Mouse (Mus musculus): ENCODE measurements around the gene Fcrlb. TPM values are rescaled to one million over a fixed set of nuclear protein-coding genes. Genes with fewer than 3 reads are reported as not detected.

Gene Fcrlb
- polyA plus RNA-seq, 1 experiment from 2014 or later = 0.71 TPM

DNA sequence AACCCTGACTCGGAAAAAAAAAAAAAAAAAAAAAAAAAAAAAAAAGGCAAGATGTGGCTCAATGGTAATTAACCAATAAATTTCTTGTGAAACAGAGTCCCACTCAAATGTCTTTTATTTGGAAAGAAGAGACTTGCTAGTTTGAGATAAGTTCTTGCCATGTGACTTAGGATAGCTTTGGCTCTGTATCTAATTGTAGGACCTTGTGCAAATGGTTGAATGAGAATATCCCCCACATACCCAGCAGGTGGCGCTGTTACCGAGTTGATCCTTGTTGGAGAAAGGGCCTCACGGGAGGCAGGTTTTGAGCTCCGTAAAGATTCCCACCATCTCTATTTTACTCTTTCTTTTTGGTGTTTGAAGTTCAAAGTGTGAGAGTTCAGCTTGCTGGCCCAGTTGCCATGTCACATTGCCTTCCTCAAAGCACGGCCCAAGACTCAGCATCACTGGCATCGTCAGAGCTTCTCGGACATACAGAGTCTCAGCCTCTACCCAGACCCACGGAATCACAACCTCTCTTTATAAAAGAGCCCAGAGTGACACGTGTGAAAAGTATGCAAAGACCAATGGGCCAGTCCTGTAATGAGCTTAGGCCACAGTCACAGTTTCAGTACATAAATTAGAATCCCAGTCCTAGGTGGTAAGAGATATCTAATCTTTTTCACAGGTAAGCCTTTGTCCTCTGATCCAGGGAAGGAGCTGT, 11.1 kb downstream of the Fcrlb start:
- Histone ChIP-seq H3K27ac (replicated peaks; ENCODE audit: low read depth, low read length) (no peak overlapping the region), H3K9ac (replicated peaks; ENCODE audit: low read length) (no peak overlapping the region), H3K4me1 (ENCODE audit: control insufficient read depth, insufficient read depth, low read length) (no peaks in the 10 kb centered on the region), H3K4me3 (replicated peaks; ENCODE audit: low read depth, low read length) (peak overlapping the region; percentile 17; the same call in 1 of the 2 replicates), H3K36me3 (ENCODE audit: control insufficient read depth, insufficient read depth, low read length) (no peaks in the 10 kb centered on the region), H3K4me2 (ENCODE audit: low read length) (peak overlapping the region; percentile 32; the same call in 1 of the 2 replicates), H3K27me3 (ENCODE audit: control insufficient read depth, insufficient read depth, low read length) (peaks cover 6% of the 10 kb centered on the region; the same call in 1 of the 2 replicates), H3K9me3 (ENCODE audit: control insufficient read depth, low read length) (no peaks in the 10 kb centered on the region)
- ATAC-seq (ENCODE audit: low FRiP score, low TSS enrichment) = peak; percentile 34; the same call in 1 of the 2 replicates
- peak; percentile 91 for DNase-seq
- 29% methylated on average over 10 of the region's 10 CpGs for WGBS

DNA sequence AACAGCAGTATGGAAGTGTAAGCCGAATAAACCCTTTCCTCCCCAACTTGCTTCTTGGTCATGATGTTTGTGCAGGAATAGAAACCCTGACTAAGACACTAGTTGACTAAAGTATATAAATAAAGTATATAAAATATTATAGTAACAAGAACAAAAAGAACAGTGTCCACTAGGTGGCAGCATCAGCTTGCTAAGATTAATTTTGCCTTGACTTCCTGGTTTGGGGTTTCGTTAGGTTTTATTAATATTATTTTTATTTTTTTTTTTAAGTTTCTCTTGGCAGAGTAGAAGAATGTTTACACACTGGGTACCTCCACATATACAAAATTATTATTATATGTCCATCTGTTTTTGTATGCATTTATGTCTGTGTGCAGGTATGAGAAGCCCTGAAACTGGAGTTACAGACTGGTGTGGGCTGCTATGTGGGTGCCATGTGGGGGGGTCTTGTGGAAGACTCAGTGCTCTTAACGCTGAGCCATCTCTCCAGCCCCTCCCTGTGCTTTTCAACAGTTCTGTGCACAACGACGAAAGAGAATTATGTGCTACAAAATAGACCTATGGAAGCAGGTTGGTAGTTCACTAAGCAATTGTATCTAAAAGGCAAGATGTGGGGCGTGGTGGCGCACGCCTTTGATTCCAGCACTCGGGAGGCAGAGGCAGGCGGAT, 11.8 kb downstream of the Fcrlb start:
- H3K9me3 ChIP-seq (ENCODE audit: control insufficient read depth, low read length) = no peaks in the 10 kb centered on the region
- WGBS = 37% methylated on average over 10 of the region's 10 CpGs
- no peak overlapping the region for H3K4me3 ChIP-seq (replicated peaks; ENCODE audit: low read depth, low read length)
- no peak overlapping the region for H3K9ac ChIP-seq (replicated peaks; ENCODE audit: low read length)
- no peaks in the 10 kb centered on the region for H3K36me3 ChIP-seq (ENCODE audit: control insufficient read depth, insufficient read depth, low read length)
- H3K27me3 ChIP-seq (ENCODE audit: control insufficient read depth, insufficient read depth, low read length) = peaks cover 1% of the 10 kb centered on the region; the same call in 1 of the 2 replicates
- no peak; the same call in 1 of the 2 replicates for ATAC-seq (ENCODE audit: low FRiP score, low TSS enrichment)
- H3K4me1 ChIP-seq (ENCODE audit: control insufficient read depth, insufficient read depth, low read length) = no peaks in the 10 kb centered on the region
- peak; percentile 88 for DNase-seq
- no peak overlapping the region for H3K4me2 ChIP-seq (ENCODE audit: low read length)
- no peak overlapping the region for H3K27ac ChIP-seq (replicated peaks; ENCODE audit: low read depth, low read length)

GRCm38 (mm10) chr1:170898413-170899075, 14.2 kb downstream of the Fcrlb start:
- no peaks in the 10 kb centered on the region for H3K36me3 ChIP-seq (ENCODE audit: control insufficient read depth, insufficient read depth, low read length)
- H3K9ac ChIP-seq (replicated peaks; ENCODE audit: low read length) = no peak overlapping the region
- H3K27ac ChIP-seq (replicated peaks; ENCODE audit: low read depth, low read length) = no peak overlapping the region
- ATAC-seq (ENCODE audit: low FRiP score, low TSS enrichment) (no peak), DNase-seq (no peak)
- H3K4me1 ChIP-seq (ENCODE audit: control insufficient read depth, insufficient read depth, low read length) = no peaks in the 10 kb centered on the region
- no peaks in the 10 kb centered on the region for H3K9me3 ChIP-seq (ENCODE audit: control insufficient read depth, low read length)
- WGBS = 82% methylated on average over 16 of the region's 16 CpGs
- H3K4me2 ChIP-seq (ENCODE audit: low read length) = no peak overlapping the region
- no peaks in the 10 kb centered on the region for H3K27me3 ChIP-seq (ENCODE audit: control insufficient read depth, insufficient read depth, low read length)
- H3K4me3 ChIP-seq (replicated peaks; ENCODE audit: low read depth, low read length) = no peak overlapping the region

DNA sequence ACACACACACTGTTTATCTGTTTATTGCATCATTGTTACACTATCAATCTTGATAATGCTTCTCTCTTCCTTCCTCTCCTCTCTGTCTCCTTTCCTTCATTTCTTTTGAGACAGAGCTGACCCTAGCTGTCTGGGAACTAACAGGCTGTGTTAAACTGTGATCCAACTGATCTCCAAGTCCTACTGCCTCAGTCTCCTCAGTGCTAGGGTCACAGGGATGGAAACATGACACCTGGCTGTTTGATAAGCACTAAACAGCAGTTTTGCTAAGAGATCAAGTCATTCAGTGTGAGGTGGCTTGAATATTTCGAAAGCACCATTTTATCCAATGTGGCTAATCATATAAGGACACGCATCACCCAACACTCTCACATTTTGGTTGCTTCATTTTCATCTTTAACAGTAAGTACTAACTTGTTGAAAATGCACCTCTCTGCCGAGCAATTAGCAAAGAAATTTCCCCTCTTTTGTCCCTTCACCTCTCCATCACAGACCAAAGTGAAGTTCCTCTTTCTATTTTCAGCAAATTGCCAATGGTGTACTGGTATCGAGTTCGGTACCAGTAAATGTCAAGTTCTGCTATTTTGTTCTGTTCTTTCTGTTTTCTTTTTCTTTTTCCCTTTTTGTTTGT, 16.0 kb downstream of the Fcrlb start:
- no peak for DNase-seq
- no peaks in the 10 kb centered on the region for H3K9me3 ChIP-seq (ENCODE audit: control insufficient read depth, low read length)
- H3K9ac ChIP-seq (replicated peaks; ENCODE audit: low read length) = no peak overlapping the region
- H3K36me3 ChIP-seq (ENCODE audit: control insufficient read depth, insufficient read depth, low read length) = no peaks in the 10 kb centered on the region
- H3K27ac ChIP-seq (replicated peaks; ENCODE audit: low read depth, low read length) = no peak overlapping the region
- no peak overlapping the region for H3K4me2 ChIP-seq (ENCODE audit: low read length)
- H3K4me1 ChIP-seq (ENCODE audit: control insufficient read depth, insufficient read depth, low read length) = no peaks in the 10 kb centered on the region
- ATAC-seq (ENCODE audit: low FRiP score, low TSS enrichment) = no peak
- H3K27me3 ChIP-seq (ENCODE audit: control insufficient read depth, insufficient read depth, low read length) = no peaks in the 10 kb centered on the region
- H3K4me3 ChIP-seq (replicated peaks; ENCODE audit: low read depth, low read length) = no peak overlapping the region
- WGBS = 89% methylated on average over 5 of the region's 5 CpGs

DNA sequence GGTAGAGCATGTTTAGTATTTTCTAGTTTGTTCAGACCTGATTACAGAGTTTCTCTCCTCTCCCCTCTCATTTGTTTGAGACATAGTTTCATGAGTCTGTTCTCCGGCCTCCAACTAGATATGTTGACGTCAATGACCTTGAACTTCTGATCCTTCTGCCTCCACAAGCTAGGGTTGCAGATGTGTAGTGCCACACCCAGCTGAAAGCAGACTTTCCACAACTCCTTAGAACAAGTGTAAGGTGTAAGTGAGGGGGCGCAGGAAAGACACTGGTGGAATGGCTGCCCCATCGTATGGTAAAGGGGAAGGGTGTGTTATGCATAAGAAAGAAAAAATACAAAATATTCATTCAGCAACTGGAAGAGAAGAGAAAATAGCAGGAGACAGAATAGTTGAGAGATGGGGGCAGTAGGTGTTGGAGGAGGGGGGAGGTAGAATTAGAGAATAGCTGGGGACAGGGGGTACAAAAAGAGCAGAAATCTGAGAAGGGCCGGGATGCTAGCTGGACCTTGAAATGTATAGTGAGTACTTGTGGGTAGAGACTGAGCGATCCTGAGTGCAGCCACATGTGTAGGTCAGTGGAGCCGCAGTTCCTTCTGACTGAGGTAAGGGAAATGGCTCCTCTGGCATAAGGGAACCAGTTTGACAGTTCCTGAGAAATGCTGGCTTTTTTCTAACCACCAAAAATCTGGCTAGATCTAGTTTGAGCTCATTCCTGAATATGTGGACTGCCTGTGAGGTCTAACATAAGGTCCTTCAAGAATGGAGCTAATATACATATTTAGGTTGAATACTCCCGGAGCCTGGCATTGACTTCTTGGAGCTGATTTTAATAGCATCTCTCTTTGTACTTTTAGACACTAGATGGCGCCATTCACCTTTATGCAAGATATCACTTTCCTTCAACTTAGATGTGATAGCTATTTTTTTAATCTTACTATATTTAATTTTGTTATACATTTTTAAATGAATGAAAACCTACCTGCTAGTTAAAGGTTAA, 17.8 kb downstream of the Fcrlb start:
- no peak for ATAC-seq (ENCODE audit: low FRiP score, low TSS enrichment)
- no peak overlapping the region for H3K9ac ChIP-seq (replicated peaks; ENCODE audit: low read length)
- H3K4me3 ChIP-seq (replicated peaks; ENCODE audit: low read depth, low read length) = no peak overlapping the region
- H3K4me2 ChIP-seq (ENCODE audit: low read length) = no peak overlapping the region
- no peaks in the 10 kb centered on the region for H3K4me1 ChIP-seq (ENCODE audit: control insufficient read depth, insufficient read depth, low read length)
- no peaks in the 10 kb centered on the region for H3K9me3 ChIP-seq (ENCODE audit: control insufficient read depth, low read length)
- no peaks in the 10 kb centered on the region for H3K36me3 ChIP-seq (ENCODE audit: control insufficient read depth, insufficient read depth, low read length)
- H3K27me3 ChIP-seq (ENCODE audit: control insufficient read depth, insufficient read depth, low read length) = no peaks in the 10 kb centered on the region
- DNase-seq = peak; percentile 85
- WGBS = 66% methylated on average over 9 of the region's 9 CpGs
- no peak overlapping the region for H3K27ac ChIP-seq (replicated peaks; ENCODE audit: low read depth, low read length)

DNA sequence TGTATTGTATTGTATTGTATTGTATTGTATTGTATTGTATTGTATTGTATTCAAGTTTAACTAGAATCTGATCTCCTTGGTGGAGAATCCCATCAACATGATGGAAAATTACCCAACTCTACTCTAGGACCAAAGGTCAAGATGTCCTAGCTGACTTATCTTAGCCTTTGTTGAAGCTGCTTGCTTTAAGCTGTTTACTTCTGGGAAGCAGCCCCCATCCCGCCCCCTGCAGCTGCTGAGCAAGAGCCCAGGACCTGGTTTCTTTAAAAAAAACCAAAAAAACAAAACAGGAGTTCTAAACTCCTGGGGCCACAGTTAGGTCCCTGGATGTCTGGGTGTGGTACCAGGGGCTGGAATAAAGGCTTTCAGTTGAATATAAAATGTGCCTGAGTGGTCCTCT, 20.5 kb downstream of the Fcrlb start:
- Histone ChIP-seq H3K27ac (replicated peaks; ENCODE audit: low read depth, low read length) (no peak overlapping the region), H3K4me1 (ENCODE audit: control insufficient read depth, insufficient read depth, low read length) (no peaks in the 10 kb centered on the region), H3K4me2 (ENCODE audit: low read length) (no peak overlapping the region), H3K4me3 (replicated peaks; ENCODE audit: low read depth, low read length) (no peak overlapping the region), H3K9ac (replicated peaks; ENCODE audit: low read length) (no peak overlapping the region), H3K27me3 (ENCODE audit: control insufficient read depth, insufficient read depth, low read length) (no peaks in the 10 kb centered on the region), H3K36me3 (ENCODE audit: control insufficient read depth, insufficient read depth, low read length) (no peaks in the 10 kb centered on the region), H3K9me3 (ENCODE audit: control insufficient read depth, low read length) (no peaks in the 10 kb centered on the region)
- ATAC-seq (ENCODE audit: low FRiP score, low TSS enrichment) (no peak), DNase-seq (no peak)
- WGBS = 44% methylated on average over 1 of the region's 1 CpGs

DNA sequence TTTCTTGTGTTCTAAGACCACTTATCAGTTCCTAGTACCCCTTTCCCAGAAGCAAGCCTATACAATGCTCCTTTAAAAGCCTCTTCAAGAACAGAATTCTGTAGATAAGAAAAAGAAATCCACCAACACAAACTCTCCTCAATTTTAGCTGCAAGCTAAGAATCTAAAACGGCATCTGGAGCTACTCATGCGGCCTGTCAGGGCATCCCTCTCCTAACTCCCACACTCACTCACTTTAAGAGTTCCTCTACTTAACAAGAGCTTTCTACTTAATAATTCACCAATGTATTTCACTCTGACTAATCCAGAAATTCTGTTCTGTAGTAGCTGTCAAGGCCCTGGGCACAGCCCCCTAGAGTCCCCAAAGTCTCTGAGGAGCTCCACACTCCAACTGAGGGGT, 21.1 kb downstream of the Fcrlb start:
- no peak overlapping the region for H3K4me2 ChIP-seq (ENCODE audit: low read length)
- H3K27ac ChIP-seq (replicated peaks; ENCODE audit: low read depth, low read length) = no peak overlapping the region
- 77% methylated on average over 2 of the region's 2 CpGs for WGBS
- H3K4me1 ChIP-seq (ENCODE audit: control insufficient read depth, insufficient read depth, low read length) = no peaks in the 10 kb centered on the region
- no peak for DNase-seq
- no peaks in the 10 kb centered on the region for H3K9me3 ChIP-seq (ENCODE audit: control insufficient read depth, low read length)
- no peak for ATAC-seq (ENCODE audit: low FRiP score, low TSS enrichment)
- no peaks in the 10 kb centered on the region for H3K27me3 ChIP-seq (ENCODE audit: control insufficient read depth, insufficient read depth, low read length)
- H3K36me3 ChIP-seq (ENCODE audit: control insufficient read depth, insufficient read depth, low read length) = no peaks in the 10 kb centered on the region
- no peak overlapping the region for H3K9ac ChIP-seq (replicated peaks; ENCODE audit: low read length)
- no peak overlapping the region for H3K4me3 ChIP-seq (replicated peaks; ENCODE audit: low read depth, low read length)

DNA sequence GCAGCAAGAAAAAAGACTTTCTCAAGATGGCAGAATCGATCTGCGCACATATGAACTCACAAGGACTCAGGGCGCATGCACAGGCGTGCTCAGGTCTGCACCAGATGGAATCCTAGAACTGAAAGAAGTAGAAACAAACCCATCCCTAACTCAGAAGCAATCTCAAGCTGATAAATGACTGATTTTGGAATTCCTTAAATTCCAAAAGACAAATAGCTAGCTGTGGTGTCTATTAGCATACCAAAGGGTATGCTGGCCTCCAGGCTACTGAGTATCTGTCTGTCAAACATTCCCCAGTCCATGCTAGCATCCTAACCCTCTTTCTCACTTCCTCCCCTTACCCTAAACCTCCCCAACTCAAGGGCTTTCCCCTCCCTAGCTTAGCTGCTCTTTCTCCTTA, 23.4 kb downstream of the Fcrlb start:
- ATAC-seq (ENCODE audit: low FRiP score, low TSS enrichment) (no peak), DNase-seq (no peak)
- Histone ChIP-seq H3K4me3 (replicated peaks; ENCODE audit: low read depth, low read length) (no peak overlapping the region), H3K9ac (replicated peaks; ENCODE audit: low read length) (no peak overlapping the region), H3K27me3 (ENCODE audit: control insufficient read depth, insufficient read depth, low read length) (no peaks in the 10 kb centered on the region), H3K36me3 (ENCODE audit: control insufficient read depth, insufficient read depth, low read length) (no peaks in the 10 kb centered on the region), H3K4me1 (ENCODE audit: control insufficient read depth, insufficient read depth, low read length) (0 out of 2 replicates have a peak, but pooled peaks cover 3% of the 10 kb centered on the region), H3K9me3 (ENCODE audit: control insufficient read depth, low read length) (no peaks in the 10 kb centered on the region), H3K27ac (replicated peaks; ENCODE audit: low read depth, low read length) (no peak overlapping the region), H3K4me2 (ENCODE audit: low read length) (no peak overlapping the region)
- WGBS = 82% methylated on average over 4 of the region's 4 CpGs

Measured in midbrain, embryonic 14.5 days (tissue).